Mouse (Mus musculus) intestine, embryonic 14.5 days (tissue): Measurements from ENCODE around the gene Zar1l. TPM values are rescaled to one million over a fixed set of nuclear protein-coding genes. Genes with fewer than 3 reads are reported as not detected.
A peak's percentile ranks its signal among the peaks of the same experiment; 100 is the strongest.
"Not testable (repeated sequence)": the region's sequence is repeated elsewhere in the genome, so short reads cannot be mapped to it uniquely, and the experiment has no call there.

ENCODE experiments used
- ATAC-seq: fragments of 200-750 bp; cut with Nextera tagmentation; replicated peaks from 2 replicates; pipeline ENCODE4 v1.8.0; 2017; ENCODE audit warnings: low read depth, moderate number of reproducible peaks, moderate TSS enrichment, moderate library complexity; ENCODE audit not compliant: low FRiP score, low TSS enrichment
- DNase-seq: peaks from one replicate; pipeline ENCODE4 v3.0.0-alpha.2; 2018; ENCODE audit warnings: low spot score
- H3K27ac ChIP-seq: fragments of 300-500 bp; sonication (generic); 2 replicates; pipeline ENCODE4 v1.5.1; 2014; ENCODE audit warnings: low read depth, mild to moderate bottlenecking, control low read depth
- H3K27me3 ChIP-seq: fragments of 300-500 bp; sonication (generic); replicated peaks from 2 replicates; pipeline ENCODE4 v1.6.1; 2014; ENCODE audit warnings: low read length, control low read depth; ENCODE audit not compliant: control insufficient read depth, insufficient read depth
- H3K36me3 ChIP-seq: fragments of 300-500 bp; sonication (generic); 2 replicates; pipeline ENCODE4 v1.6.1; 2014; ENCODE audit warnings: low read length, control low read depth; ENCODE audit not compliant: control insufficient read depth, insufficient read depth
- H3K4me1 ChIP-seq: fragments of 300-500 bp; sonication (generic); replicated peaks from 2 replicates; pipeline ENCODE4 v1.6.1; 2014; ENCODE audit warnings: low read length, control low read depth, mixed read lengths; ENCODE audit not compliant: control insufficient read depth, insufficient read depth
- H3K4me2 ChIP-seq: fragments of 300-500 bp; sonication (generic); 2 replicates; pipeline ENCODE4 v1.6.1; 2014; ENCODE audit warnings: low read length
- H3K4me3 ChIP-seq: fragments of 300-500 bp; sonication (generic); 2 replicates; pipeline ENCODE4 v1.5.1; 2014; ENCODE audit warnings: low read depth, low read length, control low read depth, mixed read lengths
- H3K9ac ChIP-seq: fragments of 300-500 bp; sonication (generic); 2 replicates; pipeline ENCODE4 v1.6.1; 2014; ENCODE audit warnings: mild to moderate bottlenecking, low read length
- H3K9me3 ChIP-seq: fragments of 300-500 bp; sonication (generic); 2 replicates; pipeline ENCODE4 v1.6.1; 2016; ENCODE audit warnings: low read length, control low read depth; ENCODE audit not compliant: control insufficient read depth
- WGBS: fragments of 180-500 bp; shearing (Covaris S2); extraction: QIAGEN DNeasy Blood & Tissue Kit; methylation state at CpG from one replicate; pipeline ENCODE4 v1.1.7; 2014; 5-methylcytosine and 5-hydroxymethylcytosine counted together
- polyA plus RNA-seq: library from polyadenylated mRNA; unstranded; fragments of >200 nt; fragmentation: Nextera tagmentation; extraction: Ambion mirVana; gene quantifications from 2 replicates; pipeline ENCODE4 v1.2.1, GENCODE M21; 2014

Gene Zar1l
- polyA plus RNA-seq, 1 experiment from 2014 or later = not detected

DNA sequence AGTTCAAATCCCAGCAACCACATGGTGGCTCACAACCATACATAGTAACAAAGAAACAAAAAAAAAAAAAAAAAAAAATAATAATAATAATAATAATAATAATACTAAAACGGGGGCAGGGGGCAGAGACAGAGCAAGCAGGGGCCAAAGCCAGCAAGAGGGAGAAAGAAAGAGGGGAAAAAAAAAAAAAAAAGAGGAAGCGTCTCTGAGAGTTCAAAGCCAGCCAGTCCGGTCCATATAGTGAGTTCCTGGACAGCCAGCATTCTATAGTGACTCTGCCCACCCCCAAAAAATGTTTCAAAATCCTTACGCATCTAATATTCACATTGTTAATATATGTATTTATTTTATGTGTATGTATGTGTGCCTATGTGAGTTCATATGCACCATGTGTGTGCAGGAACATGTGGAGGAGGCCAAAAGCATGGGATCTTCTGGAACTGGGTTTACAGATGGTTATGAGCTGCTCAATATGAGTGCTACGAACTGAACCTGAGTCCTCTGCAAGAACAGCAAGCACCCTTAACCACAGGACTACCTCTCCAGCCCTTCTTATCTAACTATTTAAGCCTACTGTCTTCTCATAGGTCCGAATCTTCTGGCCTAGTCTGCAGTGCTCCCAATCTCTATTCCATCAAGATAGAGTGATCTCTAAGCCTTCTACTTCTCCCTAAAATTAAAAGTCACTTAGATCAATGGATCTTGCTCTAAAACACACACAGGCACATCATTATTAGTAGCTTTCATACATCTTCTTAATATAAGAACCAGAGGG lies 7.3 kb downstream of the Zar1l start:
- Histone ChIP-seq H3K27ac (no peak overlapping the region), H3K9ac (no peak overlapping the region), H3K27me3 (no peaks in the 10 kb centered on the region), H3K4me3 (no peak overlapping the region), H3K4me1 (no peaks in the 10 kb centered on the region), H3K36me3 (no peaks in the 10 kb centered on the region), H3K9me3 (no peaks in the 10 kb centered on the region), H3K4me2 (no peak overlapping the region)
- DNase-seq (no peak), ATAC-seq (no peak)
- WGBS = 82% methylated on average over 6 of the region's 6 CpGs

DNA sequence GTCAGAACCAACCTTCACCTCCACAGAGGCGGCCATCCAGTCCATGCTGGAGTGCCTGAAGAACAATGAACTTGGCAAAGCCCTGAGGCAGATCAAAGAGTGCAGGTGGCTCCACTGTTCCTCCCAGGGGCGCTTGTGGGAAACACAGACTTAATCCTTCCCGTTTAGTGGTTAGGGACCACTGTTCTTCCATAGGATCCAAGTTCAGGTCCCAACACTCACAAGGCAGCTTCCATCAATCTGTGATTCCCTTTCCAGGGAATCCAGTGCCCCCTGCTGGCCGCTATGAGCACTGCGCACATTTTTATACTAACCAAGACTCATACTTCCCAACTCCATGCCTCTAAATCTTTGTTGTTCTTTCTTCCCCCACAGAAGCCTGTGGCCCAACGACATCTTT lies 22.2 kb downstream of the Zar1l start:
- Histone ChIP-seq H3K27me3 (no peaks in the 10 kb centered on the region), H3K9ac (no peak overlapping the region), H3K4me2 (no peak overlapping the region), H3K36me3 (0 out of 2 replicates have a peak, but pooled peaks cover 4% of the 10 kb centered on the region), H3K27ac (no peak overlapping the region), H3K9me3 (no peaks in the 10 kb centered on the region), H3K4me3 (no peak overlapping the region), H3K4me1 (no peaks in the 10 kb centered on the region)
- DNase-seq (no peak), ATAC-seq (no peak)
- 47% methylated on average over 6 of the region's 6 CpGs for WGBS

DNA sequence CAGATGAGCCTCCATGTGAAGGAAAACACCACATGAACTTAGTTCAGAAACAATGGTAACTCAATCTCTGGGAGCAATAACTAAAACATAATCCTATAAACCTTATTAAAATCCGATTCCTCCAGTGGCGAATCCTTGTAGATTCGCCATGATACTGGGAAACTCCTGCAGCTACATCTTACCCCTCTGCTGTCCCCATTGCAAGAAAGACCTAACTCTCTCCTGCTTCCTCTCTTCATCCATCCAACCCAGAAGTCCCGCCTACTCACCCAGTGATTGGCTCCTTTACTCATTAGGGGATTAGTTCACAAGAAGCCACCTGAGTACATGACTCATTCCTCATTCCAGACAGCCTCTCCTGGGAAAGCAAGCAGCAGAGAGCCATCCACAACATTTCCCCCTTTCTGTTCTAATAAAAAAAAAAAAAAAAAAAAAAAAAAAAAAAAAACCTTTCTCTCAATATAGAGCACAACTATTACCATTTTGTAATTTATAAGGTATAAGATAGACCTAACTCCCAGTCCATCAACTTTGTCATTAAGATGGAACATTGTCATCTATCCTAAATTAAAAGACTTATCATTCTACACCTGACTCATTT lies 26.3 kb downstream of the Zar1l start:
- not testable (repeated sequence) for H3K27ac ChIP-seq, ATAC-seq

DNA sequence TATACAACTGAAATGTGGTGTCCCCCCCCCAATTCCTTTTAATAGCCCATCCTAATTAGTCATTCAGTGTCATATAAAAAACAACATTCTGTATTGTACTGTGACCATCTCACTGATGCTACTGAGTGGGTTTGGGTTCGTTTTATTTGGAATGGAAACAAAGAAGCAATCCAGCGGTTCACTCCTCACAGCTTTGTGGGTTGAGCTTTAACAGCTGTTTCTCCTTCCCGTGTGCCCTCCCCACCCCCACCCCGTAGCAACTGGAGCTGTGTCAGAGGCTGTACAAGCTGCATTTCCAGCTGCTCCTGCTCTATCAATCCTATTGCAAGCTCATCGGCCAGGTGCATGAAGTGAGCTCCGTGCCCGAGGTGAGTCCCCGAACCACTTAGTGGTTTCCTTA lies 27.1 kb downstream of the Zar1l start:
- H3K4me2 ChIP-seq = peak overlapping the region; percentile 6; the same call in 1 of the 2 replicates
- no peaks in the 10 kb centered on the region for H3K27me3 ChIP-seq
- H3K9ac ChIP-seq = no peak overlapping the region
- H3K4me1 ChIP-seq = no peaks in the 10 kb centered on the region
- WGBS = 48% methylated on average over 8 of the region's 8 CpGs
- no peak for DNase-seq
- no peaks in the 10 kb centered on the region for H3K9me3 ChIP-seq
- H3K36me3 ChIP-seq = no peaks in the 10 kb centered on the region
- ATAC-seq = no peak
- no peak overlapping the region for H3K27ac ChIP-seq
- H3K4me3 ChIP-seq = no peak overlapping the region; the same call in 1 of the 2 replicates

More for the DNA sequence above, 26.3 kb downstream of the Zar1l start:
- not testable (repeated sequence) for DNase-seq, H3K4me1 ChIP-seq, H3K27me3 ChIP-seq, H3K4me3 ChIP-seq, H3K36me3 ChIP-seq, H3K9ac ChIP-seq, H3K9me3 ChIP-seq, H3K4me2 ChIP-seq
- 96% methylated on average over 4 of the region's 4 CpGs for WGBS

DNA sequence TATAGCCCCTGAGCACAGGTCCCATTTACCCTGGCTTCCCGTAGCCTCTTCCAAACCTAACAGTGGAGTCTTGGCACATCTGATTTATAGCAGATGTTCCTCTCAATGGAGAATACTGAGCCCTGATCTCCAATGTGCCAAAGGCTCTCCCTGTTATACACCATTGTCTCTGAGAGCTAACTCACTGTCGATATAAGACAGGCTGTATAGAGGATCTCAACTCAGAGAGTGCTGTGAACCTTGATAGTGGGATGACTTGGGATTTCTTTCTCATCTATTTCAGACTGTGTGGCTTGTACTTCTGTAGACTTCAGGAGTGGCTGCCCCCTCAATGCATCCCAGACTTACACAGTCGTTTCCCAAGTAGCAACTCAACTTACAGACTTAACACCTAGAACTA lies 27.7 kb downstream of the Zar1l start:
- H3K4me3 ChIP-seq = no peak overlapping the region
- H3K4me2 ChIP-seq = no peak overlapping the region
- no peak for DNase-seq
- H3K9me3 ChIP-seq = no peaks in the 10 kb centered on the region
- no peaks in the 10 kb centered on the region for H3K27me3 ChIP-seq
- 76% methylated on average over 3 of the region's 3 CpGs for WGBS
- no peak overlapping the region for H3K9ac ChIP-seq
- no peaks in the 10 kb centered on the region for H3K36me3 ChIP-seq
- ATAC-seq = no peak
- H3K27ac ChIP-seq = no peak overlapping the region
- no peaks in the 10 kb centered on the region for H3K4me1 ChIP-seq

DNA sequence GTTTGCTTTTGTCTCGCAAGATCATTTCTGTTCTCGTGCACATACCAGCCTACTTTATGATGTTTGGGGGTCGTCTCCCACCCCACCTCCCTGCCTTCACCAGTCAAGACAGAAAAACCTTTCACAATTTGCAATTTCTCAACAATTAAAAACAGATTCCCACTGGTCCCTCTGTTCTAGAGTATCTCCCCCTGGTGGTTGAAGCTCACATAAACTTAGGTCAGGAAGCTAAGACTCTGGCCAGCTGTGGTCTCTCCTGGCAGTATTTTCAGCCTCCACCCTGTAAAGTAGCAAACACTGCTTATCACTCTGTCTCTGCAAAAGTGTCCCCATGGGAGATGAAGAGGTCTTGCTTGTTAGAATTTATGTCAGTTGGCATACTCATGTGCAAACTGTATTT lies 32.8 kb downstream of the Zar1l start:
- Histone ChIP-seq H3K9me3 (no peaks in the 10 kb centered on the region), H3K27ac (no peak overlapping the region), H3K27me3 (no peaks in the 10 kb centered on the region), H3K4me1 (no peaks in the 10 kb centered on the region), H3K4me2 (no peak overlapping the region), H3K4me3 (no peak overlapping the region), H3K9ac (no peak overlapping the region), H3K36me3 (no peaks in the 10 kb centered on the region)
- DNase-seq (peak; percentile 59), ATAC-seq (no peak)
- WGBS = 56% methylated on average over 3 of the region's 3 CpGs

DNA sequence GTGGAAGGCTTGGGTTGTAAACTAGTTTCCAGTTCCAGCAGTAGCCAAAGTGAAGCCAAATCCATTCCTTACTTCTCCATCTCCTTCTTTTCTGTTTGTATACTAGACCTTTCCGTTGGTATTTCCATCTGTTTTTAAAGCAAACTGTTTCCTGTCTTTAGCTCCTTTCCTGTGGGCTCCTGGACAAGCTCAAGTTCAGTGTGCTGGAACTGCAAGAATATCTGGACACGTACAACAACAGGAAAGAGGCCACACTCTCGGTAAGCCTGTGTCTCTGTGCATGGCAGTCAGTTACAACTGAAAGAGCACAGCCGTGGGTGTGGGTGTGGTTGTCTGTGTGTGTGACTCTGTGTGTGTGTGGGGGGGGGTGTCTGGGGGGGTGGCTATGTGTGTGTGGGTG lies 39.4 kb downstream of the Zar1l start:
- Histone ChIP-seq H3K4me3 (no peak overlapping the region), H3K4me2 (no peak overlapping the region), H3K9me3 (no peaks in the 10 kb centered on the region), H3K4me1 (no peaks in the 10 kb centered on the region), H3K36me3 (no peaks in the 10 kb centered on the region), H3K9ac (no peak overlapping the region), H3K27ac (no peak overlapping the region), H3K27me3 (no peaks in the 10 kb centered on the region)
- ATAC-seq = no peak
- DNase-seq = no peak
- 38% methylated on average over 4 of the region's 4 CpGs for WGBS

DNA sequence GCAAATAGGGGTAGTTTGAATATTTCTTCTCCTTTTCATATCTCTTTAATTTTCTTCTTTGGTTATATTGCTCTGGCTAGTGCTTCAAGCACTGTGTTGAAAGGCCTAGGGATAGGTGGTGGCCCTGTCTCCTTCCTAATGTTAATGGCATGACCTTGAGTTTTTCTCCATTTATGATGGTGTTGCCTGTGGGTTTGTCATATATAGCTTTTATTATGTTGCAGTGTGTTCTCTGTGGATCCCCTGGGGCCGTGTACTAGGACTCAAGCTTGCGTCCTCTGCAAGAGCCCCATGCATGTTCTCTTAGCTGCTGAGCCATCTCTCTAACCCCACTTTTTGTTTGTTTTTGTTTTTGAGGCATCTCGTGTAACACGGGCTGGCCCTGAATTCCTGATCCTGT lies 40.6 kb downstream of the Zar1l start:
- Histone ChIP-seq H3K27me3 (no peaks in the 10 kb centered on the region), H3K4me3 (no peak overlapping the region), H3K9ac (no peak overlapping the region), H3K27ac (no peak overlapping the region), H3K4me2 (no peak overlapping the region), H3K36me3 (no peaks in the 10 kb centered on the region), H3K4me1 (no peaks in the 10 kb centered on the region), H3K9me3 (no peaks in the 10 kb centered on the region)
- DNase-seq (no peak), ATAC-seq (no peak)
- 76% methylated on average over 4 of the region's 4 CpGs for WGBS

DNA sequence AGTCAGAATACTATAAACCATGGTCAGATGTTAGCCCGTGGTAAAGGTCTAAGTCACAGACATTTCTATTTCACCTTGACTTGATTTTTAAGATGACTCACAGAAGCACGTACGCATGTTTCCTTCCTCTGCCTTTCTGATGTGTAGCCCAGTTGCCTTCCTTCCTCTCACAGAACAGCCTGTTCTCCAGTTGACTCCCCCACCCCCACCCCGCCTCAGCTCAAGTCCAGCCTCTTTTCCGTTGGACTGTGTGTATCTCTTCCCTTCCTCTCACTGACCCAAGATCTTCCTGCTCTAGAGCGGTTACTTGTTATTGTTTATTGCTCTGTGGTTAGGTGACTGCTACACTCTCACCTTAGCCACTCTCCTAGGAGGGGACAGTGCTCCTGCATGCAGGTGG lies 49.5 kb downstream of the Zar1l start:
- no peak overlapping the region for H3K4me3 ChIP-seq
- DNase-seq = no peak
- 56% methylated on average over 6 of the region's 6 CpGs for WGBS
- H3K9ac ChIP-seq = no peak overlapping the region
- H3K4me1 ChIP-seq = peaks cover 12% of the 10 kb centered on the region
- H3K9me3 ChIP-seq = no peaks in the 10 kb centered on the region
- H3K27ac ChIP-seq = no peak overlapping the region
- no peak for ATAC-seq
- no peaks in the 10 kb centered on the region for H3K27me3 ChIP-seq
- no peak overlapping the region for H3K4me2 ChIP-seq
- no peaks in the 10 kb centered on the region for H3K36me3 ChIP-seq
